Mouse (Mus musculus) bone marrow, adult 2 months (tissue): ENCODE data around the gene Shisa9.

Experiments used
- CTCF ChIP-seq: fragments of 200-500 bp; IDR thresholded peaks from 2 replicates; pipeline ENCODE4 v1.5.1; 2011; ENCODE audit warnings: low read length, control low read depth; ENCODE audit not compliant: control insufficient read depth, insufficient read depth
- POLR2A ChIP-seq: fragments of 200-500 bp; IDR thresholded peaks from 2 replicates; pipeline ENCODE4 v1.6.1; 2011; ENCODE audit warnings: low read depth, mild to moderate bottlenecking, control low read depth, low read length, borderline replicate concordance; ENCODE audit not compliant: control insufficient read depth

GRCm38 (mm10) chr16:12223537-12223936, 239.6 kb downstream of the Shisa9 start:
- TF ChIP-seq CTCF (no peak), POLR2A (no peak)
